Mouse (Mus musculus) embryonic facial prominence, embryonic 11.5 days (tissue): ENCODE measurements at regions not wholly inside any gene's neighbourhood (a gene's known extent, or its start where the extent isn't known, plus 50 kb on each side); places are given as distances from the start of the nearest gene placed in this dataset.
A peak's percentile ranks its signal among the peaks of the same experiment; 100 is the strongest.

ENCODE experiments used
- ATAC-seq: fragments of 200-750 bp; cut with Nextera tagmentation; replicated peaks from 2 replicates; pipeline ENCODE4 v1.8.0; 2017; ENCODE audit warnings: low read depth; ENCODE audit not compliant: insufficient number of reproducible peaks, low FRiP score, low TSS enrichment
- DNase-seq: peaks from one replicate; pipeline ENCODE4 v3.0.0-alpha.2; 2015; ENCODE audit warnings: low spot score
- H3K27ac ChIP-seq: fragments of 300-500 bp; sonication (generic); replicated peaks from 2 replicates; pipeline ENCODE4 v1.5.1; 2014; ENCODE audit warnings: mild to moderate bottlenecking, low read depth, low read length, control low read depth
- H3K27me3 ChIP-seq: fragments of 300-500 bp; sonication (generic); 2 replicates; pipeline ENCODE4 v1.6.1; 2014; ENCODE audit warnings: mild to moderate bottlenecking, low read length, moderate library complexity, mixed read lengths; ENCODE audit not compliant: control insufficient read depth, insufficient read depth
- H3K36me3 ChIP-seq: fragments of 300-500 bp; sonication (generic); replicated peaks from 2 replicates; pipeline ENCODE4 v1.6.1; 2014; ENCODE audit warnings: low read depth, mild to moderate bottlenecking, low read length, moderate library complexity, mixed read lengths; ENCODE audit not compliant: control insufficient read depth, insufficient read depth
- H3K4me1 ChIP-seq: fragments of 300-500 bp; sonication (generic); 2 replicates; pipeline ENCODE4 v1.6.1; 2014; ENCODE audit warnings: low read length, mixed read lengths; ENCODE audit not compliant: control insufficient read depth, insufficient read depth
- H3K4me2 ChIP-seq: fragments of 300-500 bp; sonication (generic); 2 replicates; pipeline ENCODE4 v1.6.1; 2014; ENCODE audit warnings: low read depth, mild to moderate bottlenecking, control low read depth, low read length, moderate library complexity
- H3K4me3 ChIP-seq: fragments of 300-500 bp; sonication (generic); 2 replicates; pipeline ENCODE4 v1.5.1; 2014; ENCODE audit warnings: low read depth, low read length, control low read depth
- H3K9ac ChIP-seq: fragments of 300-500 bp; sonication (generic); replicated peaks from 2 replicates; pipeline ENCODE4 v1.6.1; 2014; ENCODE audit warnings: mild to moderate bottlenecking, control low read depth, low read length
- H3K9me3 ChIP-seq: fragments of 300-500 bp; sonication (generic); replicated peaks from 2 replicates; pipeline ENCODE4 v1.6.1; 2016; ENCODE audit warnings: mild to moderate bottlenecking, low read length, inconsistent platforms, mixed read lengths; ENCODE audit not compliant: control insufficient read depth
- WGBS: fragments of 180-500 bp; shearing (Covaris S2); extraction: QIAGEN DNeasy Blood & Tissue Kit; methylation state at CpG from one replicate; pipeline ENCODE4 v1.1.7; 2014; 5-methylcytosine and 5-hydroxymethylcytosine counted together

DNA sequence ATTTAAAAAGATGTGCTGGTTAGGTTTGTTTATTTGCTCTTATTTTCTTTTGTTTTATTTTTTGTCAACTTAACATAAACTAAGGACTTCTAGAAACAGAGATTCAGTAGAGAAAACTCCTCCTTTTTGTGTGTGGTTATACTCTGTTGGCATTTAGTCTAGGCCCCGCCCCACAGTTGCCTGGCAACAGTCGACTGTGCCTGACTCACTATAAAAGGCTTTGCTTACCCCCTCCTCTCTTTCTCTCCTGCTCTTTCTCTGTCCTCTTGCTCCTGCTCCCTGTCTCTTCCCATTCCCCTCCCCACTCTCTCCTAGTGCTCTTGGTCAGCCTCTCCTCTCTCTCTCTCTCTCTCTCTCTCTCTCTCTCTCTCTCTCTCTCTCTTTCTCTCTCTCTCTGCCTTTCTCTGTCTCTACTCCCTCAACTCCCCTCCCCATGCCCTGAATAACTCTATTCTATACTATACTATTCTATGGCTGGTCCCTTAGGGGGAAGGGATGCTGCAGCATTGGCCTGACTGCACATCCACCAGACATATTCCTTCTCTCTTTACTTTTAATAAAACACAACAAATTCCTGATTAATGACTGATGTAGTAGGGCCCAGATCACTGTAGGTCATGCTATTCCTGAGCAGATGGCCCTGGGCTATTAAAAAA lies 76.6 kb upstream of the Fscb start:
- Histone ChIP-seq H3K9ac (no peak overlapping the region), H3K36me3 (no peaks in the 10 kb centered on the region), H3K9me3 (no peaks in the 10 kb centered on the region), H3K4me2 (no peak overlapping the region), H3K27ac (no peak overlapping the region), H3K27me3 (no peaks in the 10 kb centered on the region), H3K4me1 (no peaks in the 10 kb centered on the region), H3K4me3 (no peak overlapping the region)
- peak; percentile 43 for DNase-seq
- ATAC-seq, result peak; percentile 81; the same call in 1 of the 2 replicates
- WGBS, result 13% methylated on average over 2 of the region's 2 CpGs

DNA sequence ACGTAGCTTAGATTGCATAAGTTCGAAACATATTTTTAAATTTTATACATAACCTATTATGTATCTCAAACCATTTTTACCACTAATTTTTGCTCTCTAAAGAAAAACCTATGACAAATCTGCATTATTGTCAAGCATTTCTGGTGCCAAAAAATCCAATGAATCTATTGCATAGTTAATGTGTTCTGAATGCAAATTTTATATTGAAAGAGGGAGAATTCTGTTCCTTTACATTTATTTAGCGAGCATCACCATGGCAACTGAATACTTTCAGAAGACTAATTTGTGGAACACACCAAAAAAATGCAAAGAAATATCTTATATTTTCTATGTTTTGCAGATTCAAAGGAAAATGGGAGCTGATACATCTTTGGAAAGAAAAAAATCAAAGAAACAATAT lies 66.6 kb upstream of the Fscb start:
- no peaks in the 10 kb centered on the region for H3K36me3 ChIP-seq
- H3K4me3 ChIP-seq, result no peak overlapping the region
- ATAC-seq, result no peak
- H3K27ac ChIP-seq, result no peak overlapping the region
- no peak overlapping the region for H3K4me2 ChIP-seq
- H3K9ac ChIP-seq, result no peak overlapping the region
- H3K4me1 ChIP-seq, result no peaks in the 10 kb centered on the region
- 88% methylated on average over 3 of the region's 3 CpGs for WGBS
- no peaks in the 10 kb centered on the region for H3K9me3 ChIP-seq
- no peaks in the 10 kb centered on the region for H3K27me3 ChIP-seq
- DNase-seq, result no peak
